Mouse (Mus musculus) brown adipose tissue, adult 24 weeks (tissue): ENCODE results near the gene Sgcb. TPM values are rescaled to one million over a fixed set of nuclear protein-coding genes. Genes with fewer than 3 reads are reported as not detected.
"Not testable (repeated sequence)": the region's sequence is repeated elsewhere in the genome, so short reads cannot be mapped to it uniquely, and the experiment has no call there.

Experiments used
- H3K27ac ChIP-seq: fragments of 200-500 bp; replicated peaks from 2 replicates; pipeline ENCODE4 v1.5.1; 2012; ENCODE audit warnings: low read depth, mild to moderate bottlenecking, low read length
- H3K4me1 ChIP-seq: fragments of 200-500 bp; 2 replicates; pipeline ENCODE4 v1.6.1; 2012; ENCODE audit warnings: low read length, mixed read lengths; ENCODE audit not compliant: control insufficient read depth, insufficient read depth, insufficient read length
- H3K4me3 ChIP-seq: fragments of 200-500 bp; 2 replicates; pipeline ENCODE4 v1.5.1; 2012; ENCODE audit warnings: low read depth, mild to moderate bottlenecking, low read length, moderate library complexity; ENCODE audit not compliant: insufficient read depth
- polyA plus RNA-seq: library from polyadenylated mRNA; stranded (reverse); fragments of >200 nt; gene quantifications from 2 replicates; pipeline ENCODE4 v1.2.4, GENCODE M21; 2012; ENCODE audit not compliant: missing spikeins, insufficient read depth, insufficient read length

Sgcb gene
- polyA plus RNA-seq, 1 experiment, result 26.2 TPM

DNA sequence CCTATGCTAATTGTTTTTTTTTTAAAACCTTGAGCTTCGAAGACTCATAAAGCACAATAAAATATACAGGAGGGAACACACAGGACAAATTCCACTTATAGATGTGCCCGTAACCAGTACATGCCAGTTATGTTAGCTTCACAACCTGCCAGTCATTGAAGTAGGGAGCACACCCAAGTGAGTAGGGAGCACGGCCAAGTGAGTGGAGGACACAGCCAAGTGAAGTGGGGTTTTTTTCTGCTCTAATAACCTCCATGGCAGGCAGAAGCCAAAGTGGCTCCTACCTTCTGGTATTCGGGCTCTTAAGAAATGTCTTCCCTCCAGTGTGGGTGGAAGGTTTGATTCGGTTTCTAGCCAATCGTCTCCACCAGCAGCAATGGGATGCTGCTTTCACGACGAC is 34.3 kb downstream of the Sgcb start:
- no peaks in the 10 kb centered on the region for H3K4me1 ChIP-seq
- no peak overlapping the region for H3K4me3 ChIP-seq
- no peak overlapping the region for H3K27ac ChIP-seq

DNA sequence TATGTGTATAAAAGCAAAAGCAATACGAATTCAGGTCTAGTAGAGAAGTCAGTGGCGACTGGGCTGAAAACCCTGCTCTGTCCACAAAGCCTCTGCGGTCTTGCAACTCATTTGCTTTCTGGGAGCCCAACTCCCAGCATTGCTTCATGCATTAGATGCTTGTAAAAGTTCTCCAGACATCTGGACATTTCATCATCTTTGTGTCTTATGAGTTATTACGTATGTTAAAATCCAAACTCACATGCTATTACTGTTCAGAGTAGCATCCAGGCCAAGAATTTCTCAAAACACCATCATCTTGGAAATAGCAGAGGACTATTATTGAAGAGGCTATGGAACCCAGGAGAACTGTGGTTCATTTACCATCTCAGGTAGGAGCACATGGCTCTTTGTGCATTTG is 36.5 kb downstream of the Sgcb start:
- Histone ChIP-seq H3K4me1 (no peaks in the 10 kb centered on the region), H3K4me3 (no peak overlapping the region), H3K27ac (no peak overlapping the region)

DNA sequence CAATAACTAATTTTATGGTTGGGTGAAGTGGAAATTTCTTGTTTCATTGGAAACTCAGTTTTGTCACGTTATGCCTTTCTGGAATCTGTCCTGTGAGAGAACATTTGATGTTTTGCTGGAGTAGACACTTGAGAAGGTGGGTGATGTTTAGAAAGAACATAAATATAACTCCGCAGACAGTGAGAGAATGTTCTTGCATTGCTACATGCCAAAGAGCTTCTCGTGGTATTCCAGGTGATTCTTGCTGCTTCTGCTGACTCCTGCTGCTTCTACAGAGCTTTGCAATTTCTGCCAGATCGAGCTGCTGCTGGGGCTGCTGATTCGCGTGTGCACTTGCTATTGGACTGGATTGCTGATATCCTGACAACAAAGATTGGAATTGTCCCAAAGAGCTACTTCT is 42.6 kb downstream of the Sgcb start:
- H3K4me3 ChIP-seq, result no peak overlapping the region
- H3K27ac ChIP-seq, result no peak overlapping the region
- no peaks in the 10 kb centered on the region for H3K4me1 ChIP-seq

DNA sequence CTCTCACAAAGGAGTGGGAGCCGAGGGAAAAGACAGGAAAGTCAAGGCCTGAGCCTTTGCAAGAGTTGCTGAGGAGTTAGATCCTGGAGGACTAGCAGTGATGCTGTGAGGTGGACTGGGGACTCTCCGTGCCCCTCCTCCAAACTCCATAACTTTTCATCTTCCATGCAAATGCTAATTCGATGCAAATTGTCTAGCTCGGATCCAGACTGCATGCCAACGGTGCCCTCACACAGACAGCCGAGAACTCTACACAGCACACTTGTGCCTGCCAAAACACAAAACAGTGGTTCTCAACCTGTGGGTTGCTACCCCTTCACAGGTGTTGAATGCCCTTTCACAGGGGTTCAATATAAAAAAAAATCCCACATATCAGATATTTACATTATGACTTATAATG is 43.0 kb downstream of the Sgcb start:
- no peak overlapping the region for H3K27ac ChIP-seq
- H3K4me1 ChIP-seq, result no peaks in the 10 kb centered on the region
- no peak overlapping the region for H3K4me3 ChIP-seq

DNA sequence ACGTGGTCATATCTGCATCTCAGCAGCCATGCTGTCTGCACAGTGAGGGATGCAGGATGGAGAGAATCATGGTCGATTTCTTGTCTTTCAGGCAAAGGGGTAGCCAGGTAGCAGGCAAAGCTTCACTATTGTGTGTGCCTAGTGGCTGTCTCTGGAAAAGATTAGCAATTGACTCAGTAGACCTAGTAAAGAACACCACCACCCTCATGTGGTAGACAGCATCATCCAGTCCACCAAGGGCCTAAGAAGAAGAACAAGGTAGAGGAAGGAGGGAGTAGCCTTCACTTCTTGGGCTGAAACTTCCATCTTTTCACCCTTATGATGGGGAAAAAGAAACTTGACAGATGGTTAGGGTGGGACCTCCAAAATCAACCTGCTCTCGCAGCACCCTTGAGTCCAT is 44.7 kb downstream of the Sgcb start:
- Histone ChIP-seq H3K4me1 (no peaks in the 10 kb centered on the region), H3K4me3 (no peak overlapping the region), H3K27ac (no peak overlapping the region)

DNA sequence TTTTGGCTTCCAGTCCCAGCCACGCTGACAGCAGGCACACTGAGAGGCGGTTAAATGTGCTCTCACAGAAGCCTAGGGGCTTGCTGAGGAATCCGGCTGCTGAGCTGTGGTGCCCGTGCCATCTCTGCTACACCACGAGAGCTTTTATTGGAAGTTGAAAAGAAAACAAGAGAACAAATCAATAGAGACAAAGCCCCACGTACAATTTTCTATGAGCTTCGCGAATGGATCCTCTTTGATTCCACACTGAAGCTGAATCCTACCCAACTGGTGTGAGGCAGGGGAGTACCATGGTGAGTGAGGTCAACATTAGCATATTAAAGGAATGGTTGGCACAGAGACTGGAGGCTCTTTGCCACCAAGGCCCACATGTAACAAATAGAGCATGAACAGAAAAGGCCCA is 46.2 kb downstream of the Sgcb start:
- H3K4me1 ChIP-seq, result no peaks in the 10 kb centered on the region
- no peak overlapping the region for H3K4me3 ChIP-seq
- no peak overlapping the region for H3K27ac ChIP-seq

DNA sequence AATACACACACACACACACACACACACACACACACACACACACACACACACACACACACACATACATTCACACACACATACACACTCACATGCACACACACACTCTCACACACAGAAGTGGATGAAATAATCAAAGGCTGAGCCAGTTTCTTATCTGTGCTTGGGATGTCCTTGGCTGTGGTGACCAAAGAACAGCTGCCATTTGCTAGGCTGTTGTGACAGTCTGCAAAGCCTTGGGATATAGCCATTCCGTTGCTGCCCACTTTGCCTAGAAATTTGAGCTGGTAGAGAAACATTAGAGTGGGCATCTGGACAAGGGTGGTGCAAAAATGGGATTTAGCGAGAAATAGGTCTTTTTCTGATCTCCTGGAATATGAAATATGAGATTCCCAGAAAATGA is 47.6 kb downstream of the Sgcb start:
- no peaks in the 10 kb centered on the region for H3K4me1 ChIP-seq
- no peak overlapping the region for H3K27ac ChIP-seq
- H3K4me3 ChIP-seq, result no peak overlapping the region

DNA sequence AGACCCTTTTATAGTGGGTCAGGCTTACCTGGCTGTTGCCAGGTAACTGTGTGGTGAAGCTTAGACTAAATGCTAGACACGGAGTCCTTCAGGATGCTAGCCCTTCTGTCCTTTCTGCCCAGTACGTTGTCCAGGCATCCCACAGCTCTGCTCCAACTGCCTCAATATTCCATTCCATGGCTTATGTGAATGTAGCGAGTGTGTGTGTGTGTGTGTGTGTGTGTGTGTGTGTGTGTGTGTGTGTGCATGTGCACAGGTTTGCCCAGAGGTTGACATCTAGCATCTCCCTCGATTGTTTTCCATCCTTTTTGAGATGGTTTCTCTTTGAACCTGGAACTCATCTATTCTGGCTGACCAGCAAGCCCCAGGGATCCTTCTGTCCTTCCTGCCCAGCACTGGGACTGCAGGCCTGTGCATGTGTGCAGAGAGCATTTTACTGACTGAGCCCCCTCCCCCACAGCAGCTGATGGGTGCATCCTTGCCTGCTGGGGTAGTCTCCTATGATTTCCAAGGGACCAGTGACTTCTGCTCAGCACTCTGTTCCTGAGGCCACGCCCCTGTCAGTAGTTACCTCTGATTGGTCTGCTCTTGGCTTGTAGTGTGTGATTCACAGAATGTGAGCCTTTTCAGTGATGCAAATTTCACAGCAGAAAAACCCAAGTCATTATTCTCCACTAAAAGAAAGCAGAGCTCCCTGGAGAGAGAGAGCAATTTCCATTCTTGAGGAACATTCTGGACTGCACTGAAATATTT is 48.5 kb downstream of the Sgcb start:
- Histone ChIP-seq H3K4me1 (no peaks in the 10 kb centered on the region), H3K27ac (no peak overlapping the region), H3K4me3 (no peak overlapping the region)

DNA sequence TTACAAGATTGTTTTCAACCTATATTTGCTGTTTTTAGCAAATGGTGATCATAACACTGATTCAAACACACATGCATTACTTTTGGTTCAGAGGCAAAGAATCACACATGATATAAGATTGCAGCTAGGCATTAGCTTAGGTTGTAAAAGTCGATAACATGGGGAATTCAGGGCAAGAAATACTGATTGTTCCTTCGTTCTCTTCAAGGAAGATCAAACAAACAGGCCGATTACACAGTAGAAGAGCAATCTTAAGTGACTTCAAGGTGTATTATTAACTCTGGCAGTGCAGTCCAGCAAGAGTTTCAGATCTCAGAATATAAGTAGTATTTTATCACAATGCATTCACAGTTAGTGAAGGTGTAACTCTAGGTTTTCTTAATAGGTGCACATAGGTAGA is 60.5 kb downstream of the Sgcb start:
- H3K27ac ChIP-seq, result no peak overlapping the region
- H3K4me1 ChIP-seq, result no peaks in the 10 kb centered on the region
- no peak overlapping the region for H3K4me3 ChIP-seq

DNA sequence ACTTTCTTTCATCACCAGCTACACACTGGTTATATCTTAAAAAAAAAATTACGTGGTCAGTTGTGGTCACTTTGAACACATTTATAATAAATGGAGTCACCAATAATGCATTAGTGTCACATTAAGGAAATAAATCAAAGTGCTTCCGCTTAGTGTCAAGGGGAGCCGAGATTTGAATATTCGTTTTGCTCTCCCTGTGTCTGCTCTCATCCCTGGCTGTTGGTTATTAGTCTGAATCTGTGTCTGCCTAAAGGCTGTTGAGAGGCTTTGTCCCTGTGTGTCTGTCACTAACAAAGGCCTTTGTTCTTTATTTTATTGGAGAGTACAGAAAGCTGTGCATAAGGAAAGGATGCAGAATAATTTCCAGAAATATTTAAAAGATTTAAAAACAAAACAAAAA is 61.0 kb downstream of the Sgcb start:
- no peaks in the 10 kb centered on the region for H3K4me1 ChIP-seq
- H3K27ac ChIP-seq, result no peak overlapping the region
- no peak overlapping the region for H3K4me3 ChIP-seq

DNA sequence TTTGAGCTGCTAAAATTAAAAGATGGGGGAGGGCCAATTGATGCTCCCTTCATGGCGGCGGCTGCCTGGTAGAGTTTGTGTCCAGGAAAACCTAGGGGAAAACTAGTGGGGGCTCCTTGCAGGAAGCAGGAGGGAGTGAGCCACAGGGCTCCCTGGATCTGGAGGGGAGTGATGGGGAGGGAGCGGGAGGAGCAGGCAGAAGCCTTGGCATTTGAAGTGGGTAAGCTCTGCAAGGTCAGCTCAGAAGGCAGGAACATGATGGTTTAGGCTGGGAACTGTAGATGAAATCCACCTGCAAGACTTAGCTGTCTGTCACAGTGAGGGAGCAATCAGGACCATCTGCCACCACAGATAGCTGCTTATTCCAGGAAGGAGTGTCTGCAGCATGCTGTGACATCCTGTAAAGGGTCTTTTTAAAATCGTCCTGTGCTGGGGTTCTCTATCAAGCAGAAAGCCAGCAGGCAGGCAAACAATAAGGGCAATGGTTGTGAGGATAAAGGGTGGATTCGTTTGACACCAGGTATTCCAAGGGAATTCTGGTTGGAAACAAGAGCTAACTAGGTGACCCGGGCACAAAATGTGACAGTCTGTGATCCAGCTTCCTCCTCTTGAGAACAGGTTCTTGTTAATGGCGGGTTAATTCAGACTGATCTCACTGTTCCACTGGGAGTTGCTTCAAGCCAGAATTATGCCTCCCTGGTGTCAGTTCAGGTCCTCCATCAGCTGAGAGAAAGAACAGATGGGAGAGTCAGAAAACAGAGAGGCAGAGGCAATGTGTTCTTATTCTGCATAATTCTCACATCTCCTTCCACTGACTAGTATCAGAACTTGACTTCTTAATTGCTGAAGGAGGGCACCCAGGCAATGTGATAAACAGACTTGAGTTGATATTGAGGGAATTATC is 62.1 kb downstream of the Sgcb start:
- Histone ChIP-seq H3K27ac (no peak overlapping the region), H3K4me3 (no peak overlapping the region), H3K4me1 (no peaks in the 10 kb centered on the region)

DNA sequence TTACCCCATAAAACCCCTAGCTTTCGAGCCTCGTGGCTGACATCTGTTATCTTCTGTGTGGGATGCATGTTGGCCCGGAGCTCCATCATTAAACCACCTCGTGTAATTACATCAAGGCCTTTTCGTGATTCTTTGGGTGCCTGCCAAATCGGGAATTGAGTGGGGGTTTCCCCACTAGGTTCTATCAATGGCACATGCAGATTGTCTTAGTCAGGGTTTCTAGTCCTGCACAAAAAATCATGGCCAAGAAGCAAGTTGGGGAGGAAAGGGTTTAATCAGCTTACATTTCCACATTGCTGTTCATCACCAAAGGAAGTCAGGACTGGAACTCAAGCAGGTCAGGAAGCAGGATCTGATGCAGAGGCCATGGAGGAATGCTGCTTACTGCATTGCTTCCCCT is 63.6 kb downstream of the Sgcb start:
- H3K4me1 ChIP-seq, H3K4me3 ChIP-seq, H3K27ac ChIP-seq: not testable (repeated sequence)

Other genes starting within 250 kb of the Sgcb start
- gene Cwh43, start 241.7 kb downstream of the Sgcb start, polyA plus RNA-seq, result not detected in 2 replicates
- gene Dcun1d4, start 166.8 kb downstream of the Sgcb start, polyA plus RNA-seq, result 14.7 and 19.3 TPM in 2 replicates
- not detected in 2 replicates for gene Lrrc66, start 15.3 kb downstream of the Sgcb start, polyA plus RNA-seq
- gene Spata18, start 3.6 kb upstream of the Sgcb start, polyA plus RNA-seq, result not detected in 2 replicates